Mouse (Mus musculus): Measurements from ENCODE around the gene Dennd6b.

Dennd6b gene

DNA sequence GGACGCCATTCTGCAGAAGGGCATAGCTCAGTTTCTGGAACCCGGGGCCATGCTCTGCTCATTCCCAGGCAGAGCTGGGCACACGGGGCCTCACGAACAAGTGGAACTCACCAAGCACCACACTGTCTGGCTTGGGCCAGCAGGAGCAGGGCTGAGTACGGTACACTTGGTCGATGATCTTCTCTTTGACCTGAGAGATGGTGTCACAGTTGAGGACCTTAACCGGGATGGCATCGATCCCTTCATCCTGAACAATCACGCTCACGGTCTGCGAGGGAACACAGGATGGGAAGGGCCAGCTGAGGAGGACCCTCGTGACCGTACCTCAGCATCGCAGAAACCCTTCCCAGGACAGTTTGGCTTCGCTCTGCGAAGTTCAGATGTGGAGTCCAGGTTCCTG lies 37.8 kb downstream of the Dennd6b start:
- DNase-seq (ENCODE audit: low read depth) = no peak

DNA sequence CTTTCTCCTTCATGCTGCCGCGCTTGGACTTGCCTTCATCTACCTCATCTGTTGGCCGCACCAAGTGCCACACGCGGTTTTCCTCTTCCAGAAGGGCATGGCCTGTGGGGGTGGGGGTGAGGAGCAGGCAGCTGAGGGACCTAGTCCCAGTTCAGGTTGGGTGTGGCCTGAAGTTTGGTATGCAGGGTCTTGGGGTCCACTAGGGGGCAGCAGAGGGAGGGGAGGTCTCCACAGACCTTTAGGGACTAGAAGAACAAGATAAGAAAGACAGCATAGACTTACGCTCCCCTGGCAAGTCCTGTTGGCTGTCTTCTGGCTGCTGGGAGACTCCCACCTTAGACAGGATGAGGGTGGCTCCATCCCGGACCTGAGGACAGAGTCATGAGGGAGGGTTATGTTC lies 38.3 kb downstream of the Dennd6b start:
- peak; percentile 62 for DNase-seq (ENCODE audit: low read depth)

DNA sequence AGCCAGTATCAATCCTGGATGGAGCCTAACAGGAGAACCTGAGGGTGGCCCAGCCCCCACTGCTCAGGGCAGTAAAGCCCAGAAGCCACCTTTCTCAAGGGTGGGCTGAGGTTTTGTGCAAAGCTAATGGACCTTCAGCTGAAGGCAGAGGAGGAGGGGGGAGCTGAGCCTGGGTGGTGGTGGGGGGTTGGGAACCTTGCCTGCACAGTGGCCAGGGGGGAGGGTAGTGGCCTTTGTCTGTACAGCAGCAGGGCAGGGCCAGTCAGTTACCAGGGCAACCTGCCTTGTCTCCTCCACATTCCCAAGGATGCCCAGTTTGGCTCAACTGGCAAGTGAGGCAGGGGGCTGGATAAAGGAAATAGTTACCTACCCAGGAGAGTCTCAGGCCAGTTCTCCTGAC lies 44.0 kb downstream of the Dennd6b start:
- DNase-seq (ENCODE audit: low read depth) = no peak

DNA sequence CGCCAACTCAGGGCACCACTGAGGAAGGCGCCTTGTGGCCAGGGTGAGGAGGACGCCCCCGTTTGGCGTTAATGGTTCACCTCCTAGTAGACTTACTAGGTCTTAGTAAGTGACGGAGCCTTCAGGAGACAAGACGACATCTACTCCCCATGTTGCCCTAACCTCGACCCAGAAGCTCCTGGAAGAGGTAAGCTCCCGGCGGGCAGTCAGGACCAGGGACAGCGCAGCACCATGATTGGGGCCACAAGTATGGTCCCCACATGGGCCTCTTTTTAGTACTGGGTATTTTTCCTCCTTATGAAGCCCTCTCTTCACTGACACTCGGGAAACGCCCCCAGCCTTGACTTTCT lies 46.3 kb downstream of the Dennd6b start:
- DNase-seq (ENCODE audit: low read depth) = peak; percentile 51

DNA sequence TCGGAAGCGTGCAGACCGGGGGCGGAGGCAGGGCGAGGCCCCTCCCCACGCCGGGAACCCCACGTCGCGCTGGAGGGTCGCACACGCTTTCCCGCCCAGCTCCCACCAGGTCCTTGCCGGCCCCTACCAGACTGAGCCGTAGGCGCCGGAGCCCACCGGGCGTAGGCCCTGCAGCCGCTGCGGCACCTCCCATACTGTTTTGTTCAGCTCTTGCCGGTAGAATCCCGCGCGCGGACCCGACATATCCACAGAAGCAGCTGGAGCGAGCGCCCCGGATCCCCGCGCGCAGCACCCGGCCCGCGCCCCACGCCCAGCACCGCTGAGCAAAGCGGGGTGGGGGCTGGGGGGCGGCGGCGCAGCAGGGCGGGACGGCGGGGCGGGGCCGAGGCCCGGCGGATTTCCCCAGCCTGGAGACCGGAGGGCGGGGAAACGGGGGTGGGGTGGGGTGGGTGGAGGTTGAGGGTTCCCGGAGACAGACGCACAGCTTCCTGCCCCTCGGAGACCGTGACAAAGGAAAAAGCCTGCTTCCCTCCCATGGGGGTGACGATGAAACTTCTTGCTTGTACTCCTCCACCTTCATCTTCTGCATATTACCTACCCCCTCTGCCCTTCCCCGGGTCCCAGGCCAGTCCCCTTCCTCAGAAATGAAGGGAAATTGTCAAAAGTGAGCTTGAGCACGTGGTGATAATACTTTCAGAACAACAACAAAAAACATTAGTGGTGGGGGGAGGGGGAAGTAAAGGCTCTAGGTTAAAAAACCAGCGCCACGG lies 46.8 kb downstream of the Dennd6b start, which contains the start of gene Mapk11:
Mapk11 (minus strand) TSS at position 358 of the 770 bp plus-strand sequence.
- DNase-seq (ENCODE audit: low read depth) = no peak

DNA sequence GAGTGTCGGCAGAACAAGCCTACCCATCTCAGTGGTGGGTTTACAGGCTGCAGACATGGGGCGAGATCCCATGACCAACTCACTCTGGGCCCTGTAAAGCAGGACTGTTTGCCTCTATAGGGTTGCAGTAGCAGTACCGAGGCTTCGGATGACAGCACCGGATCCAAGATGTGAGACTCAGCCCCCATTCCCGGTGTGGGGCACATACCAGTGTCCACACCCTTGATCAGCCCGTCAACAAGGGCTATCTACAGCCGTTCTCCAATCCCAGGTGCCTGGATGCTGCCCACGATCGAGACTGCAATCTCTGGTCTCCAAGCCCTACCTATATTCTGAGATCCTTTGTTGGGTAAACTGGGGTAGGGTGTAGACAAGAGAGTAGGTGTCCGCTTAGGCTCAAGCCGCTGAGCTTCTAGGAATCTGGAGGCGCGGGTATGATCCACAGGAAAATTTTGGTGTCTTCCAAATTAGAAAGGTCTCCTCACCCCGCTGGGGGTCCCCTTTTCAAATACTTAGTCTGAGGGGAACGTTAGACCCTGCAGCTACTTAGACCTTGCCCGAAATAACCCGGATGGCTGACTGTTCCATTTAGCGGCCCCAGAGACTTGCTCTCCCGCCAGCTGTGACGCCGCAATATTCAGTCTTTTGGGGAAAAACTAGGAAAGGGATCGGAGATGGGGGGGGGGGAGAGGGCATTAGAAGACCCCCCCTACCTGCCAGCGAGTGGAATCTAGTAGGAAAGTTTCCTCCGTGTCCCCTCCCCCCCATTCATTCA lies 47.6 kb downstream of the Dennd6b start:
- DNase-seq (ENCODE audit: low read depth) = no peak

DNA sequence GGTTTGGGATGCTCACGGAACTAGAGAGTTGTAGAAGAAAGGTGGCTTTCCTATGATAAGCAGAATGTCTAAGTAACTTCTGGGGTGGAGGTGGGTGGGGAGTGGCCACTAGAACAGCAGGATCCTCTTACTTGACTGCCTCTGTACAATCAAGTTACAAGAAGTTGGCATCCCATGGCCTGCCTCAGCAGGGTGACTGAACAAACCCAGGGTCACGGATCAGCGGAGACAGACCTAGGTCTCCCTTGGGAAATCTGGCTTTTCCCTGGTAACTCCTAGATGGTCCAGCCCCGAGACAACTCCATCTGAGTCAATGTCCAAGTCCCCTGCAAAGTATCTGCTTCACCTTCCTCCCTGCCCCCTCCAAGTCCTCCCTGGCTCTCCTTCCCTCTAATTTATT lies 48.4 kb downstream of the Dennd6b start:
- DNase-seq (ENCODE audit: low read depth) = no peak

DNA sequence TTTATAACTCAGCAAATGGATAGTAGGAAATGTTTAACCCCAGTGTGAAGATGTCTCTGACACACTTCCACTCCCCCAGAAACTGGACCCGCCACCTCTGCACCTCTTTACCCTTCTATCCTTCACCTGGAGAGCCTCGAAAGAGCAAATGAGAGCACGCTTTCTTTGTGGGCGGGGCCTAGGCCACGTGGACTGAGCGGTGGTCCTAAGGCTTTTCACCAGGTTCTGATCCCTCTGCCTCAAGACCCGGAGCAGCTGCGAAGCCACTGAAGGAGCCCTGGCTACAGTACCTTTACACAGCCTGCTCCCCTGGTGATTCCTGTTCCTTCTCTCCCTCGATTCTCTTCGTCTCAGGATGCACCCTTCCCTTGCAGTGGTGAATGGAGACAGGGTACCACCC lies 48.8 kb downstream of the Dennd6b start:
- DNase-seq (ENCODE audit: low read depth) = no peak

DNA sequence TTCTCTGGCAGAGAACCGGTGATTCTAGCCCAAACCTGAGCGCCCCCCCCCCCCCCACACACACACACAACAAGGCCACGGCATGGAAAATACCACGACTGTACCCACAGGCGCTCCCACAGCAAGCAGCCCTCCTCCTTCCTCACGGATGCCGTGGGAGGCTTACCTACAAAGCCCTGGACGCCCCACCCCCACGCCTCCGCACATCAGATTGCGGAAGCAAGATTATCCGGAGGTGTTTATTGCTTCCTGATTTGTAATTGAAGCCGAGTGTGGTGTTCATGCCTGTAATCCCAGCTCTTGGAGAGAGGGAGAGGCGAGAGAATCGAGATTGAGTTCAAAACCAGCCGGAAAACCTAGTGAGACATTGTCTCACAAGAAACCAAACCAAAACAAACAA lies 49.3 kb downstream of the Dennd6b start:
- DNase-seq (ENCODE audit: low read depth) = no peak

GRCm38 (mm10) chr15:89146537-89146936 lies 49.8 kb downstream of the Dennd6b start:
- DNase-seq (ENCODE audit: low read depth) = no peak

- no peak for DNase-seq (ENCODE audit: low read depth)
Measured at GRCm38 (mm10) chr15:89145813-89146350, 50.4 kb downstream of the Dennd6b start.

- DNase-seq (ENCODE audit: low read depth) = no peak
Measured at GRCm38 (mm10) chr15:89144965-89145364, 51.3 kb downstream of the Dennd6b start.

DNA sequence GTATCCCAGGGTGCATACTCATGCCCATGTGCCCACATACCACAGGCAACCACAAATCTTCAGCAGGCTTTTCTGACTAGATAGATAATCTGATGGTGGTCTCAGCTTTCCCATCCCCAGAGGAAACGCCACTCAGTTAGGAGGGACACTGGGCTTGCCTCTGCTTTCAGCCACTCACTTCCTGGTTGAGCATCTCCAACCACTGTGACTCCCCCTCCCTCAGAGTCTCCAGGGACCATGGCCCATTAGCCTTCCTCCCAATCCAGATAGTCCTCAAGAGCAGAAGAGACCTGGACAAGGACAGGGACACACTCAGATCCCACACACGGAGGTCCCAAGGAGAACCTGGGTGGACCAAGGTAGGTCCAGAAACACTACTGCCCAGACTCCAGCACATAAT lies 53.2 kb downstream of the Dennd6b start:
- no peak for DNase-seq (ENCODE audit: low read depth)

DNA sequence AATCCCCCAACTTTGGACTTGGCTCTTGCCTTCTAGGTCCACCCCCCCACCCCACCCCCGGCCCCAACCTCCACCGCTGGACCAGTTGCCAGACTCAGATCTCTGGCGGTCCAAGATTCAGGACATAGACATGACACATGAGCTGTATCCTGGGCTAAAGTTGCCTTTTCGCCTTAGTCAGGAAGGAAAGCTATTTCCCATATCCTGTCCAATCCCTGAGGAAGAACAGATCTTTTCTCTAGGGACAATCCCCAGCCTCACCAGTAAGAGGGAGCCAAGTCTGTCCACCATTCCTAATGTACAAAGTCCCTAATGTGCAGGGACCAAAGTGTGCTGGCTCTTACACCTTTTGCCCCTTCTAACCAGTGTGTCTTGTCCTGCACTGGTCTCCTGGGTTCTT lies 54.4 kb downstream of the Dennd6b start:
- DNase-seq (ENCODE audit: low read depth) = no peak

- no peak for DNase-seq (ENCODE audit: low read depth)
Measured at GRCm38 (mm10) chr15:89141443-89141842, 54.9 kb downstream of the Dennd6b start.

GRCm38 (mm10) chr15:89140659-89141252 lies 55.5 kb downstream of the Dennd6b start, which contains the start of gene Mapk12:
Gene Mapk12, minus strand, starts transcription at chr15:89140703.
- DNase-seq (ENCODE audit: low read depth) = no peak

- DNase-seq (ENCODE audit: low read depth) = no peak
Measured at GRCm38 (mm10) chr15:89140048-89140658, 56.1 kb downstream of the Dennd6b start.

DNA sequence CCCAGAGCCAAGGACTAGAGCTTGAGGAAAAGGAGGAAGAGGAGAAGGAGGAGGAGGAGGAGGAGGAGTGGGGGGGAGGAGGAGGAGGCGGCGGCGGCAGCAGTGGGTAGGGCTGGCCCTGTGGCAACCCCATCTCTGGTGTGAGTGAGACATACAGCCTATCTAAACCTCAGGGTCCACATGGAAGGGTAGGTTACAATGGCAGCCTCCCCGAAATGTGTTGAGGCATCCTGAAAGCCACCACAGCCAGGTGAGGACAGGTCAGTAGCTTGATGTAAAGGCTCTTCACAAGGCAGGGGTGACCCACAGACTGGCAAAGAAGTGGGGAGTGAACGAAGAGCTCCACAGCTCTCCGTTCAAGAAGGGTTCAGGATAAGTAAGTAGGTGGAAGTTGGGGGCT lies 57.8 kb downstream of the Dennd6b start:
- DNase-seq (ENCODE audit: low read depth) = no peak

DNA sequence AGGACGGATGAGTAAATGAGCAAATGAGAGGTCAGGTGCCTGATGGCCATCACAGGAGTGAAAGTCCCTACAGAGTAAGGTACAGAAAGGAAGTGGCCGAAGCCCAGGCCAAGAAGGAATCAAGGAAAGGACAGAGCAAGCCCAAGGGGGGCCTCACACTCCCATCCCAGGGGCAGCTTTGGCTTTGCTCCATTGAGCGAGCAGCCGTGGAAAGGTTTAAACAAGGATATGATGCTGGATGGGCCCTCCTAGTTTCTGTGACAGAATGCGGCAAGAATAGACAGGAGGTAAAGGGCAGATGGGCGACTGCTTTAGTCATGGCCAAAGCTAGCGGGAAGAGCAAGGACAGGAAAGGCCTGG lies 58.3 kb downstream of the Dennd6b start:
- DNase-seq (ENCODE audit: low read depth) = no peak

- DNase-seq (ENCODE audit: low read depth) = no peak
Measured at GRCm38 (mm10) chr15:89137378-89138045, 58.8 kb downstream of the Dennd6b start.

DNA sequence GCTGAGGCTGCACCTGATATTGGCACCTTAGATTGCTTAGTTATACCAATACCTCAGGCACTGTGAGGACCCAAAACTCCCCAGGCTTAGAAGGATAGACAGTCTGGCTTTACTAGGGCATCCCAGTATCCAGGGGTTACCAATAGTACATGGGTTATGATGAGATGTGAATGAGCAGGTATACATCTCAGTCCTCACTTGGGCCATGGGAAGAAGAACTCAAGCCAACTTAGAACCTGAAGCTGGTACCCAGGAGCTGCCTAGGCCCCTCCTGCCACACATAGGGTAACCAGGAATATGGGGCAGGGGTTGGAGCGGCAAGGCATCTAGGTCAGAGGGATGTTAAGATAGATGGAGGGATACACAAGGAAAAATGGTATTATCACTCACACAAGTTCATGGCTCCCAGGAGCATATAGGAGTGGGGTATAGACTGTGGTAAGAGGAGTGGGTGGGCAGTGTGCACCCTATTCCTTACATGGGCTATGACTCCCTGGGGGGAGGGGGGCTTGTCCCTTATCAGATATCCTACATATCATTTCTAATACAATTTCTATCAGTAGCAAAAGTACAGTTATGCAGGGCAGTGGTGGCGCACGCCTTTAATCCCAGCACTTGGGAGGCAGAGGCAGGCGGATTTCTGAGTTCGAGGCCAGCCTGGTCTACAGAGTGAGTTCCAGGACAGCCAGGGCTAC lies 59.7 kb downstream of the Dennd6b start:
- no peak for DNase-seq (ENCODE audit: low read depth)
